Mouse (Mus musculus) embryonic facial prominence, embryonic 15.5 days (tissue): ENCODE measurements around the gene Smim1. TPM values are rescaled to one million over a fixed set of nuclear protein-coding genes. Genes with fewer than 3 reads are reported as not detected.

Experiments used
- ATAC-seq: fragments of 200-750 bp; cut with Nextera tagmentation; 2 replicates; pipeline ENCODE4 v1.8.0; 2017; ENCODE audit warnings: low read depth, moderate TSS enrichment; ENCODE audit not compliant: insufficient number of reproducible peaks, low FRiP score, low TSS enrichment
- H3K27ac ChIP-seq: fragments of 300-500 bp; sonication (generic); replicated peaks from 2 replicates; pipeline ENCODE4 v1.5.1; 2015; ENCODE audit warnings: mild to moderate bottlenecking, inconsistent platforms
- H3K27me3 ChIP-seq: fragments of 300-500 bp; sonication (generic); 2 replicates; pipeline ENCODE4 v1.6.1; 2015; ENCODE audit warnings: inconsistent platforms
- H3K36me3 ChIP-seq: fragments of 300-500 bp; sonication (generic); 2 replicates; pipeline ENCODE4 v1.6.1; 2015; ENCODE audit warnings: mild to moderate bottlenecking, inconsistent platforms
- H3K4me1 ChIP-seq: fragments of 300-500 bp; sonication (generic); 2 replicates; pipeline ENCODE4 v1.6.1; 2015; ENCODE audit warnings: inconsistent platforms
- H3K4me2 ChIP-seq: fragments of 300-500 bp; sonication (generic); replicated peaks from 2 replicates; pipeline ENCODE4 v1.6.1; 2015; ENCODE audit warnings: mild to moderate bottlenecking, inconsistent platforms
- H3K4me3 ChIP-seq: fragments of 300-500 bp; sonication (generic); replicated peaks from 2 replicates; pipeline ENCODE4 v1.5.1; 2015; ENCODE audit warnings: mild to moderate bottlenecking, inconsistent platforms
- H3K9ac ChIP-seq: fragments of 300-500 bp; sonication (generic); 2 replicates; pipeline ENCODE4 v1.6.1; 2015; ENCODE audit warnings: inconsistent platforms
- H3K9me3 ChIP-seq: fragments of 300-500 bp; sonication (generic); replicated peaks from 2 replicates; pipeline ENCODE4 v1.6.1; 2016; ENCODE audit warnings: inconsistent platforms
- WGBS: fragments of 180-500 bp; shearing (Covaris S2); methylation state at CpG from one replicate; pipeline ENCODE4 v1.1.7; 2015; 5-methylcytosine and 5-hydroxymethylcytosine counted together
- polyA plus RNA-seq: library from polyadenylated mRNA; unstranded; fragments of >200 nt; fragmentation: Nextera tagmentation; extraction: Ambion mirVana; gene quantifications from 2 replicates; pipeline ENCODE4 v1.2.1, GENCODE M21; 2015

The Smim1 gene
- 28.4 TPM in 2 replicates for polyA plus RNA-seq

- peak within 1 kb of the TSS; percentile 18; the same call in 1 of the 2 replicates for H3K9ac ChIP-seq
- peak; percentile 69 for ATAC-seq
- H3K27me3 ChIP-seq = peaks cover 11% of the 10 kb centered on the region; the same call in 1 of the 2 replicates
- peak within 1 kb of the TSS; percentile 42 for H3K4me3 ChIP-seq
- peaks cover 18% of the 10 kb centered on the region for H3K36me3 ChIP-seq
- H3K4me2 ChIP-seq = peak within 1 kb of the TSS; percentile 67
- H3K9me3 ChIP-seq = no peaks in the 10 kb centered on the region
- 3% methylated on average over 33 of the region's 33 CpGs for WGBS
- peaks cover 49% of the 10 kb centered on the region for H3K4me1 ChIP-seq
- peak within 1 kb of the TSS; percentile 29; the same call in 1 of the 2 replicates for H3K27ac ChIP-seq
These were observed at the start of gene Smim1 for GRCm38 (mm10) chr4:154025641-154026440. Gene Smim1 (minus strand): TSS chr4:154026230.

GRCm38 (mm10) chr4:154071941-154072340, 45.9 kb upstream of the Smim1 start:
- no peak overlapping the region for H3K9ac ChIP-seq
- H3K36me3 ChIP-seq = no peaks in the 10 kb centered on the region
- peaks cover 12% of the 10 kb centered on the region for H3K4me1 ChIP-seq
- H3K4me3 ChIP-seq = no peak overlapping the region
- ATAC-seq = no peak
- H3K9me3 ChIP-seq = no peaks in the 10 kb centered on the region
- H3K27ac ChIP-seq = no peak overlapping the region
- H3K4me2 ChIP-seq = no peak overlapping the region
- H3K27me3 ChIP-seq = peaks cover 30% of the 10 kb centered on the region
- WGBS = 14% methylated on average over 16 of the region's 16 CpGs

- Histone ChIP-seq H3K27me3 (peaks cover 30% of the 10 kb centered on the region), H3K4me1 (peaks cover 12% of the 10 kb centered on the region), H3K27ac (no peak overlapping the region), H3K4me3 (no peak overlapping the region), H3K4me2 (peak overlapping the region; percentile 24; the same call in 1 of the 2 replicates), H3K9ac (no peak overlapping the region), H3K9me3 (no peaks in the 10 kb centered on the region), H3K36me3 (no peaks in the 10 kb centered on the region)
- 0% methylated on average over 17 of the region's 20 CpGs for WGBS
- ATAC-seq = no peak
These were observed 45.5 kb upstream of the Smim1 start for GRCm38 (mm10) chr4:154071521-154071920.

GRCm38 (mm10) chr4:154070896-154071295, 44.9 kb upstream of the Smim1 start:
- Histone ChIP-seq H3K4me2 (no peak overlapping the region), H3K9me3 (no peaks in the 10 kb centered on the region), H3K4me3 (no peak overlapping the region), H3K36me3 (no peaks in the 10 kb centered on the region), H3K9ac (no peak overlapping the region), H3K27ac (no peak overlapping the region), H3K27me3 (peaks cover 25% of the 10 kb centered on the region), H3K4me1 (peaks cover 12% of the 10 kb centered on the region)
- WGBS = 0% methylated on average over 5 of the region's 5 CpGs
- no peak for ATAC-seq

- Histone ChIP-seq H3K9me3 (no peaks in the 10 kb centered on the region), H3K27me3 (0 out of 2 replicates have a peak, but pooled peaks cover 3% of the 10 kb centered on the region), H3K36me3 (no peaks in the 10 kb centered on the region), H3K4me2 (no peak overlapping the region), H3K4me3 (no peak overlapping the region), H3K27ac (no peak overlapping the region), H3K9ac (no peak overlapping the region), H3K4me1 (no peaks in the 10 kb centered on the region)
- no peak for ATAC-seq
- 60% methylated on average over 14 of the region's 14 CpGs for WGBS
These were observed 39.1 kb upstream of the Smim1 start for GRCm38 (mm10) chr4:154064827-154065773.

- peaks cover 26% of the 10 kb centered on the region for H3K4me1 ChIP-seq
- H3K9me3 ChIP-seq = no peaks in the 10 kb centered on the region
- no peak overlapping the region for H3K4me2 ChIP-seq
- WGBS = 35% methylated on average over 4 of the region's 4 CpGs
- ATAC-seq = peak; percentile 61
- H3K27ac ChIP-seq = peak overlapping the region; percentile 87; the same call in 1 of the 2 replicates
- H3K36me3 ChIP-seq = no peaks in the 10 kb centered on the region
- H3K4me3 ChIP-seq = no peak overlapping the region
- no peaks in the 10 kb centered on the region for H3K27me3 ChIP-seq
- no peak overlapping the region for H3K9ac ChIP-seq
These were observed 31.7 kb upstream of the Smim1 start for GRCm38 (mm10) chr4:154057696-154058095.

- H3K9me3 ChIP-seq = no peaks in the 10 kb centered on the region
- H3K4me1 ChIP-seq = peaks cover 26% of the 10 kb centered on the region
- H3K27ac ChIP-seq = peak overlapping the region; percentile 87
- no peaks in the 10 kb centered on the region for H3K36me3 ChIP-seq
- WGBS = 23% methylated on average over 2 of the region's 2 CpGs
- H3K9ac ChIP-seq = no peak overlapping the region
- no peak overlapping the region for H3K4me3 ChIP-seq
- H3K4me2 ChIP-seq = no peak overlapping the region
- no peaks in the 10 kb centered on the region for H3K27me3 ChIP-seq
- ATAC-seq = no peak
These were observed 30.6 kb upstream of the Smim1 start for GRCm38 (mm10) chr4:154056661-154057060.

- Histone ChIP-seq H3K9ac (no peak overlapping the region), H3K27me3 (no peaks in the 10 kb centered on the region), H3K4me1 (peaks cover 26% of the 10 kb centered on the region), H3K27ac (peak overlapping the region; percentile 87), H3K36me3 (no peaks in the 10 kb centered on the region), H3K9me3 (no peaks in the 10 kb centered on the region), H3K4me3 (no peak overlapping the region), H3K4me2 (no peak overlapping the region)
- WGBS = 36% methylated on average over 2 of the region's 2 CpGs
- no peak for ATAC-seq
These were observed 30.0 kb upstream of the Smim1 start for GRCm38 (mm10) chr4:154056046-154056445.

GRCm38 (mm10) chr4:154055482-154055881, 29.5 kb upstream of the Smim1 start:
- H3K9ac ChIP-seq = no peak overlapping the region

GRCm38 (mm10) chr4:154053065-154053464, 27.0 kb upstream of the Smim1 start:
- Histone ChIP-seq H3K9me3 (no peaks in the 10 kb centered on the region), H3K4me3 (no peak overlapping the region), H3K4me1 (peaks cover 24% of the 10 kb centered on the region), H3K27me3 (no peaks in the 10 kb centered on the region), H3K4me2 (no peak overlapping the region), H3K27ac (no peak overlapping the region), H3K36me3 (no peaks in the 10 kb centered on the region), H3K9ac (no peak overlapping the region)
- 48% methylated on average over 4 of the region's 4 CpGs for WGBS
- no peak for ATAC-seq

More at GRCm38 (mm10) chr4:154055482-154055881, 29.5 kb upstream of the Smim1 start:
- peaks cover 26% of the 10 kb centered on the region for H3K4me1 ChIP-seq
- no peak overlapping the region for H3K4me2 ChIP-seq
- H3K27me3 ChIP-seq = no peaks in the 10 kb centered on the region
- WGBS = 78% methylated on average over 7 of the region's 7 CpGs
- no peak for ATAC-seq
- H3K4me3 ChIP-seq = no peak overlapping the region
- no peaks in the 10 kb centered on the region for H3K36me3 ChIP-seq
- H3K27ac ChIP-seq = peak overlapping the region; percentile 82
- H3K9me3 ChIP-seq = no peaks in the 10 kb centered on the region

- 83% methylated on average over 3 of the region's 3 CpGs for WGBS
- no peak overlapping the region for H3K4me3 ChIP-seq
- no peak overlapping the region for H3K4me2 ChIP-seq
- 0 out of 2 replicates have a peak, but pooled peaks have one; percentile 25 for ATAC-seq
- no peaks in the 10 kb centered on the region for H3K36me3 ChIP-seq
- H3K9ac ChIP-seq = no peak overlapping the region
- H3K27ac ChIP-seq = no peak overlapping the region
- H3K27me3 ChIP-seq = no peaks in the 10 kb centered on the region
- H3K9me3 ChIP-seq = no peaks in the 10 kb centered on the region
- H3K4me1 ChIP-seq = peaks cover 8% of the 10 kb centered on the region
These were observed 25.4 kb upstream of the Smim1 start for GRCm38 (mm10) chr4:154051401-154051800.
